Mouse (Mus musculus) MEL (cell line): ENCODE results near the gene Zic1.

Experiments
- CHD1 ChIP-seq: IDR thresholded peaks from 2 replicates; pipeline ENCODE4 v1.6.1; 2012; ENCODE audit warnings: low read depth, mild to moderate bottlenecking, inconsistent platforms, low read length, improper control_type of control experiment
- CHD2 ChIP-seq: IDR thresholded peaks from 2 replicates; pipeline ENCODE4 v1.6.1; 2011; ENCODE audit warnings: low read length, improper control_type of control experiment
- CTCF ChIP-seq, 3 experiments: IDR thresholded peaks in 2 of 3; conservative IDR thresholded peaks in 1 of 3; 2 replicates each; pipeline ENCODE4 v1.5.1; 2011 to 2012; ENCODE audit warnings: low read length in 3 of 3, low read depth in 2 of 3, mild to moderate bottlenecking in 2 of 3, improper control_type of control experiment in 1 of 3, inconsistent platforms in 1 of 3, mixed read lengths in 1 of 3, moderate library complexity in 1 of 3; ENCODE audit not compliant: control insufficient read depth in 1 of 3, insufficient read depth in 1 of 3, poor library complexity in 1 of 3, severe bottlenecking in 1 of 3
- E2F4 ChIP-seq: IDR thresholded peaks from 2 replicates; pipeline ENCODE4 v1.6.1; 2011; ENCODE audit warnings: low read depth, low read length, improper control_type of control experiment, borderline replicate concordance
- EP300 ChIP-seq, 2 experiments: IDR thresholded peaks; 2 replicates each; pipeline ENCODE4 v1.6.1; 2011; ENCODE audit warnings: improper control_type of control experiment in 2 of 2, low read length in 2 of 2, low read depth in 1 of 2, mild to moderate bottlenecking in 1 of 2
- GATA1 ChIP-seq: IDR thresholded peaks from 2 replicates; pipeline ENCODE4 v1.6.1; 2011; ENCODE audit warnings: low read depth, low read length, improper control_type of control experiment
- KAT2A ChIP-seq: conservative IDR thresholded peaks from 2 replicates; pipeline ENCODE4 v1.6.1; 2012; ENCODE audit warnings: low read depth, low read length, improper control_type of control experiment, inconsistent platforms
- MAZ ChIP-seq: IDR thresholded peaks from 2 replicates; pipeline ENCODE4 v1.6.1; 2012; ENCODE audit warnings: low read depth, mild to moderate bottlenecking, inconsistent platforms, low read length, improper control_type of control experiment
- POLR2A ChIP-seq, 2 experiments: IDR thresholded peaks; 2 replicates each; pipeline ENCODE4 v1.6.1; 2011 to 2012; ENCODE audit warnings: low read length in 2 of 2, mild to moderate bottlenecking in 2 of 2, control low read depth in 1 of 2, improper control_type of control experiment in 1 of 2, low read depth in 1 of 2, moderate library complexity in 1 of 2; ENCODE audit not compliant: control insufficient read depth in 1 of 2, insufficient read depth in 1 of 2, poor library complexity in 1 of 2
- ZKSCAN1 ChIP-seq: IDR thresholded peaks from 2 replicates; pipeline ENCODE4 v1.6.1; 2012; ENCODE audit warnings: low read depth, mild to moderate bottlenecking, inconsistent platforms, low read length, improper control_type of control experiment, moderate library complexity
- ZNF384 ChIP-seq: IDR thresholded peaks from 2 replicates; pipeline ENCODE4 v1.6.1; 2012; ENCODE audit warnings: low read depth, mild to moderate bottlenecking, inconsistent platforms, low read length, improper control_type of control experiment

DNA sequence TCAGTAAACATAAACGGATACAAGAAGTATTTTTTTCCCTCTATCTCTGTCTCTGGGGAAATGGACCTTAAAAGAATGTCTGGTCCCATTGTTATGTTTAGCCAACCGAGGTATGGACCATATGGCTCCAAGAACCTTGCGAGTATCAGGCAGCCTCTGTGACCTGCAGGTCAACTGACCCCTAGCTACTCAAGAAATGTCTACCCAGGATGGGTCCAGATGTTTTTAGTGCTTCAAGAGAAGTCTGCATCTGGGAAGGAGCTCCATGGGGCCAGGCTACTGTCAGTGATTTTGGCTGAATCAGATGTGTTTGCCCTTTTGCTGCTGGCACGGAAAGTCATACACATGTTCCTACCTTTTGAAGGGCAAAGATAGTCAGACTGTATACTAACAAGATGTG is 9.1 kb upstream of the Zic1 start:
- TF ChIP-seq POLR2A (IDR thresholded peaks at IDR 0.05; ENCODE audit: control insufficient read depth in 1 of 2, insufficient read depth in 1 of 2, low read depth in 1 of 2, low read length in 2 of 2, poor library complexity in 1 of 2) (no peak), CTCF (IDR thresholded peaks at IDR 0.05 in 2 of 3, conservative IDR thresholded peaks at IDR 0.05 in 1 of 3; ENCODE audit: control insufficient read depth in 1 of 3, insufficient read depth in 1 of 3, low read depth in 2 of 3, low read length in 3 of 3, poor library complexity in 1 of 3, severe bottlenecking in 1 of 3) (no peak), EP300 (IDR thresholded peaks at IDR 0.05; ENCODE audit: low read depth in 1 of 2, low read length in 2 of 2) (no peak), E2F4 (no peak), ZNF384 (no peak), KAT2A (no peak), CHD2 (no peak), CHD1 (no peak), MAZ (no peak), GATA1 (no peak), ZKSCAN1 (no peak)
